Mouse (Mus musculus) cerebellum, adult 18-20 months (tissue): ENCODE measurements at regions not wholly inside any gene's neighbourhood (a gene's known extent, or its start where the extent isn't known, plus 50 kb on each side); places are given as distances from the start of the nearest gene placed in this dataset.
"Not testable (repeated sequence)": the region's sequence is repeated elsewhere in the genome, so short reads cannot be mapped to it uniquely, and the experiment has no call there.

Experiments
- DNase-seq, 2 experiments: peaks; one replicate each; pipeline ENCODE4 v3.0.0; 2021

DNA sequence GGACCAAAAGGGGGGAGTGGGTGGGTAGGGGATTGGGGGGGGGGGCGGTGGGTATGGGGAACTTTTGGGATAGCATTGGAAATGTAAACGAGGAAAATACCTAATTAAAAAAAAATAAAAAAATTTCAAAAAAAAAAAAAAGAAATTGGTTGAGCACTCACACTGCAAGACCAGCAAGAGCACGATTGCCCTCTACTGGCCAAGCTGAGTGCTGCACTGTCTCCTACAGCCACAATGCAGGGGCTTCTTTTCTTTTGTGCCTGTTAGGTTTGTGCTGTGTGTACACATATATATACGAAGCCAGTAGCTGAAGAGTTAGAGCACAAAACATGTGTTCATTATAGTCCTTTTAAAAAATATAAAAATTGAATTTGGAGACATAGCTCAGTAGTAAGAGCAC lies 55.6 kb downstream of the Mup20 start:
- DNase-seq, result peak; percentile 12 to 16

DNA sequence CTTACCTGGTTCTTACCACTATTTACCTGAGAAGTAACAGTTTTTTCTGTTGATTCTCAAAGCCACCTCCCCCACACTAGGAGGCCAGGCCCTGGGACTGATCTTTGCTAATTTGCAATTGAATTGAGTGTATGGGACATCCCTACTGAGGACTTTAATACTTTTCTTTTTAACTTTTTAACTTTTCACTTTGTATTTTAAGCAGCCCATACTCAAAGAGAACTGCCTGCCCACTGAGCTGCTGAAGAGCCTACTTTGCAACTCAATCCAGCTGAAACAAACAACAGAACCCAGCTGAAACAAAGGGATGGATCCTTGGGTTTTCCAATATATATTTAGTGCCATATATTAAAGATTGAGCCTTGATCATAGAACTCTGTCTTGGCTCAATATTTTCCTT lies 64.0 kb downstream of the Mup20 start:
- DNase-seq, result not testable (repeated sequence)

DNA sequence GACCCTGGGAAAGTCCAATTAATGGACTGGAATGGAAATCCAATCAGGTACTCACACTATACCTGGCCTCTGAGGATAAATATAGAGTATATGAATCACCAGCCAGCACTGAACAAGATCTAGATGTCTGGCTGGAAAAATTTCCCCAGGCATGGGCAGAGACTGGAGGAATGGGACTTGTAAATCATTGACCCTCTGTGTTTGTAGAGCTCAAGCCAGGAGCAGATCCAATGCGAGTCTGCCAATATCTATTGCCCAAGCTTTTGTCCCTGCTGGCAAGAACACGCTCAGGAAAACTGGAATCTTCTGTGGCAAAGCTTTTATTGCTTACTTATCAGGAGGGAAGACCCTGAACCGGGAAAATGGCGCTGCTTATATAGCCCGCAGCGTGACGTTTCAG lies 77.8 kb downstream of the Mup20 start:
- DNase-seq, result no peak

DNA sequence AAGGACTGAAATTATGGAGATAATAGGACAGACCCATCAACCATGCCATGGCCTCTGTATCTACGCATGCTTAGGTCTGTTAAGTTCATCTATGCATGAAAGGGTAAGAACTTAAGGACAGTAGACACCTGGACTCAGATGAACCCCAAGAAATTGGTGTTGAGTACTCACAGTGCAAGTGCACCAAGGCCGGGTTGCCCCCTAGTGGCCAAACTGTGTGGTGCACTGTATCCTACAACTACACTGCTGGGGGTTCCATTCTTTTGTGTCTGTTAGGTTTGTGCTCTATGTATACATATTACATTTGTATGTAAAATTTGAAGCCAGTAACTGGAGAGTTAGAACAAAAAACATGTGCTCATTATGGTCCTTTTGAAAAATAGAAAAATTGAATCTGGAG lies 80.7 kb downstream of the Mup20 start:
- peak; percentile 7 to 11 for DNase-seq

DNA sequence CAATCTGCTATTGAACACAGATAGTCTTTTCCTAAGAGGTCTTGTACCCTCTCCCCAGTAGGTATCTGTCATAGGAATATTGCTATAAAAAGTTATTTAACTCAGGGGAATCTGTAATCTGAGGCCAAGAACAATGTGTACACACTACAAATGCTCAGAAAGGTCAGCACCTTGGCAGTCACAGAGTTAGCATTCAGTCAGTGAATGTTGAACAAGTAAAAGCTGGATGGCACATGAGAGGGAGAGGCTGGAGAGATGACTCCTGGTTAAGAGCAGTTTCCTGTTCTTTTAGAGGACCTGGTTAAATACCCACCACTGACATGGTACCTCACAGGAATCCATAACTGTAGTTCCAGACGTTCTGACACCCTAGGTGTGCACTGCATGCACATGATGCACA lies 84.3 kb downstream of the Mup20 start:
- DNase-seq, result no peak

DNA sequence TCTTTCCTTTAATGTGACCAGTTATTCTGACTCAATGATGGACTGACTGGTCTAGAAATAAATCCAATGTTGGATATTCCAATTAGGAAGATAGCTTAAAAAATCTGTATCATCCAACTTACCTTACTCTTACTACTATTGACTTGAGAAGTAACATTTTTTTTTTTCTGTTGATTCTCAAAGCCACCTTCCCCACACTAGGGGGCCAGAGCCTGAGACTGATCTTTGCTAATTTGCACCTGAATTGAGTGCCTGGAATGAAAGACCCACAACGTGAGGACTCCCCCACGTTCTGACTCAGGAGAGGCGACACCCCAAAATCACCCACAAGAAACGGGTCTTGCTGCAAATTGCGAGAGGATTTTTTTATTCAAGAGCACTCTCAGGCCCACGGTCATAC lies 86.3 kb downstream of the Mup20 start:
- DNase-seq, result not testable (repeated sequence)

DNA sequence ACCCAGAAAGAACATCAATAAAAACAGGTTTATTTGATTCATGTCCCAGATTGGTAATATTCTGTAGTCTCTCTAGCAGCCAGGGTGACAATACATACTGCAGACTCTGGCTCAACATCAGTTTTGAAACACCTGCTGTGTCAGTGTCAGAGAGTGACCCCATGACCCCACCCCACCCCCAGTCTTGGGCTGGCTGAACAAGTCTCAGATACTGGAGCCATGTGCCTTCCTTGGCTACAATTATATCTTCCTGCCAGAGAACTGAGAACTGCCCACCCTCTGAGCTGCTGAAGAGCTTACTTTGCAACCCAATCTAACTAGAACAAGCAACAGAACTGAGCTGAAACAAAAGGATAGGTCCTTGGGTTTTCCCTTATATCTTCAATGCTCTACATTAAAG lies 91.6 kb downstream of the Mup20 start:
- DNase-seq, result no peak
